Mouse (Mus musculus): Measurements from ENCODE around the gene Gm6370. TPM values are rescaled to one million over a fixed set of nuclear protein-coding genes. Genes with fewer than 3 reads are reported as not detected.

Gm6370 gene
- polyA plus RNA-seq (2012; ENCODE audit: low replicate concordance) = not detected in 2 replicates

GRCm38 (mm10) chr5:146491063-146491462 is at the start of gene Gm6370:
TSS of gene Gm6370 (plus strand) at chr5:146491363.

GRCm38 (mm10) chr5:146481665-146482064 is 9.5 kb upstream of the Gm6370 start, which contains the start of gene Gm6408:
TSS of gene Gm6408 (plus strand) at chr5:146481965.

GRCm38 (mm10) chr5:146502099-146502498 is 10.9 kb downstream of the Gm6370 start, which contains the start of gene 4930449I24Rik:
TSS of gene 4930449I24Rik (plus strand) at chr5:146502399.

GRCm38 (mm10) chr5:146513823-146514222 is 22.7 kb downstream of the Gm6370 start, which contains the start of gene Gm3402:
TSS of gene Gm3402 (plus strand) at chr5:146514123.

GRCm38 (mm10) chr5:146525501-146525900 is 34.3 kb downstream of the Gm6370 start, which contains the start of gene Gm3404:
TSS of gene Gm3404 (plus strand) at chr5:146525801.

GRCm38 (mm10) chr5:146537347-146537746 is 46.2 kb downstream of the Gm6370 start, which contains the start of gene Gm3409:
TSS of gene Gm3409 (plus strand) at chr5:146537647.

Other genes starting within 250 kb of the Gm6370 start
- gene Wasf3, start 106.4 kb upstream of the Gm6370 start, polyA plus RNA-seq (2012; ENCODE audit: low replicate concordance) = 0.07 and 0.13 TPM in 2 replicates
- gene Gm6408, start 9.4 kb upstream of the Gm6370 start, polyA plus RNA-seq (2012; ENCODE audit: low replicate concordance) = not detected in 2 replicates
- 0.30 TPM in 1 of 2 replicates, not detected in the other for gene 4930449I24Rik, start 11.0 kb downstream of the Gm6370 start, polyA plus RNA-seq (2012; ENCODE audit: low replicate concordance)
- not detected in 2 replicates for gene Gm3402, start 22.8 kb downstream of the Gm6370 start, polyA plus RNA-seq (2012; ENCODE audit: low replicate concordance)
- not detected in 2 replicates for gene Gm3404, start 34.4 kb downstream of the Gm6370 start, polyA plus RNA-seq (2012; ENCODE audit: low replicate concordance)
- gene Gm3409, start 46.3 kb downstream of the Gm6370 start, polyA plus RNA-seq (2012; ENCODE audit: low replicate concordance) = not detected in 2 replicates
- gene Gm3415, start 64.8 kb downstream of the Gm6370 start, polyA plus RNA-seq (2012; ENCODE audit: low replicate concordance) = not detected in 2 replicates
- not detected in 2 replicates for gene Gpr12, start 93.9 kb downstream of the Gm6370 start, polyA plus RNA-seq (2012; ENCODE audit: low replicate concordance)